16 mouse cellular contexts compared by ENCODE assay signal in genomic region chr15:8652637-8653036, GRCm38 (mm10).
"Had no signal": no experiment of that assay in that cellular context is flagged by ENCODE, and none has a peak within 500 bp of the region (broad histone marks: within the 10 kb centered on the region; RNA-seq: fewer than 3 reads in every experiment).

No protein-coding gene starts in this region.

- H3K4me2 ChIP-seq: liver, embryonic 11.5 days; liver, embryonic 15.5 days; lung, embryonic 14.5 days; neural tube, embryonic 12.5 days; stomach, embryonic 15.5 days had no signal

- H3K4me1 ChIP-seq: liver, embryonic 15.5 days; stomach, embryonic 15.5 days had no signal

- H3K27ac ChIP-seq: kidney, postnatal 0 days; liver, embryonic 15.5 days; neural tube, embryonic 12.5 days; stomach, embryonic 15.5 days had no signal

- H3K4me3 ChIP-seq: liver, embryonic 15.5 days; midbrain, embryonic 10.5 days; myocyte; neural tube, embryonic 12.5 days; stomach, embryonic 15.5 days had no signal

- H3K9ac ChIP-seq: liver, embryonic 15.5 days; lung, embryonic 14.5 days; neural tube, embryonic 12.5 days; stomach, embryonic 15.5 days had no signal

- H3K9me3 ChIP-seq: liver, embryonic 15.5 days; midbrain, embryonic 10.5 days; neural tube, embryonic 12.5 days; stomach, embryonic 15.5 days had no signal

- DNase-seq: kidney, adult 2 months; kidney, postnatal 36 days; left cerebral cortex, postnatal 4 days; lung, embryonic 14.5 days; lung, postnatal 10 days; lung, postnatal 4 days; right cerebral cortex, postnatal 14 days; thymus, adult 2 months; thymus, postnatal 25 days had no signal

- H3K27me3 ChIP-seq: liver, embryonic 15.5 days; neural tube, embryonic 12.5 days; stomach, embryonic 15.5 days had no signal

- H3K36me3 ChIP-seq: liver, embryonic 15.5 days; midbrain, embryonic 10.5 days; stomach, embryonic 15.5 days had no signal
